Mouse (Mus musculus) kidney, adult 11 months (tissue): ENCODE results near the gene Gtf2f2.
A peak's percentile ranks its signal among the peaks of the same experiment; 100 is the strongest.

Source experiments
- DNase-seq: peaks from one replicate; pipeline ENCODE4 v3.0.0; 2022

Gtf2f2 gene

GRCm38 (mm10) chr14:76010102-76011061 lies at the start of gene Gtf2f2:
TSS of gene Gtf2f2 (minus strand) at chr14:76010865.
- DNase-seq = peak; percentile 89

DNA sequence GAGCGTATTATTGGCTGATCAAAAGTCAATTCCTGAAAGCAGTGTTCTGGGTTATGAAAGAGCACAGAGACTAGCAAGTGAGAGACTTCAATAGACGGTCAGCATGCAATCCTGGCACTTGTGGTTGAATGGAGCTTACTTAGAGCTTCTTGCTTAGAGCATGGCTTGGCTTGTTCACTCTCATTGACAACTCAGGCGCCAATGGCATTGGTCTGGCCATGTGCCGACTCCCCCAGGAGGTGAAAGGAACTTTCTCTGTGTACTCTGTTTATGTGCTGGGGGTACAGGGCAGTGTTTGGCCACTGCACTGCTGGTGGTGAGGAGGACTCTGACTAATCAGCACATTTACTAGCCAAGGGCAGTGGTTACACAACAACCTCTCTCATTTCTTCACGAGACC lies 48.8 kb upstream of the Gtf2f2 start:
- no peak for DNase-seq

DNA sequence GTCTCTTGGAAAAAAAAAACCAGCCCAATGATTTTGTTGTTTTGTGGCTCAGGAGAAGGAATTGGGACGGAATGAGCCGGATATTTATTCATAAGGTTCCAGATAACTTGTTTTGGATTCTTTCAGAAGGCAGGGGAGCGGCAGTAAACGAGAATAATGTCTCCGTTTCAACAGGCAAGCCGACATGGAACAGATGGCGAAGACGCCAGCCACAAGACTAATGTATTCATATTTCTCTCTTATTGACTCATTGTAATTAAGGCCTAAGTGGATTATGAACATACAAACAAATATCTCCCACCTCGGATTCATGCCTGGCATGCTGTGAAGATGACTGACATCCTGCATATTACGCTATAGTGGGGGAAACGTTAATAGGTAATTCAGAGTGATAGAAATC lies 43.1 kb upstream of the Gtf2f2 start:
- DNase-seq = no peak

DNA sequence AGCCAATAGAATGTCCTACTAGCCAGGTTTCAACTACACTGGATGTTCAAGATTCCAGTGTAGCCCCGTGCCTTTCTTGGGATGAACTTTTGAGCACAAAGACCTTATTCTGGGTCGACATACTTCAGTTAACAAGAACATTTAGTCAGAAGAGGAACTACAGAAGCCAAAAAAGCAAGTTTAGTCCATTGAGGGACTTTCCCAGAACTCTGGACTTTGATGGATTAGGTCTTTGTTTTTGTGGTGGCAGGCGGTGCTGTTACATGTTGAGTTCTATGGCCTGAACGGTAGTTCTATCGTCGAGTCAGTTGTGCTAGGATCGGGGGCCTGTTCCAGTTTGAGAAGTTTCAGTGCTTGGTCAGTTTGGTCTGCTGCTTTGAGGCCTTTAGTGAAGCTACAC lies 41.3 kb upstream of the Gtf2f2 start:
- DNase-seq = no peak

DNA sequence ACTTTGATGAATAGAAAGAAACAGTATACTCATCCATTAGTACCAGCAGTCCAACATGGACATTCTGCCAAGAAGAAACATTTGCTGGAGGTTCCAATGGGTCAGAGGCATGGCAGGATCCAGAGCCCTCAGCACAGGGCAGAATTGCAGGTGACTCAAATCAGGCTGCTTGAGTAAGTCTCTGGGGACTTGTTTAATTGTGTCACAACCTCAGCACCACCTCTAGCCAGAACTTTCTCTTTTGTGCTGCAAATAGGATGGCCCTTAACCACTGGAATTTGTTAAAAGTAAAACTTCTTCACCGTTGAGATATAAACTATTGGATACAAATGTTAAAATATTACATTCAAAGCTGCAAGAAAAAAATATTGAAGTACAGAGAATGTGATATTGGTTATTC lies 35.1 kb upstream of the Gtf2f2 start:
- no peak for DNase-seq

DNA sequence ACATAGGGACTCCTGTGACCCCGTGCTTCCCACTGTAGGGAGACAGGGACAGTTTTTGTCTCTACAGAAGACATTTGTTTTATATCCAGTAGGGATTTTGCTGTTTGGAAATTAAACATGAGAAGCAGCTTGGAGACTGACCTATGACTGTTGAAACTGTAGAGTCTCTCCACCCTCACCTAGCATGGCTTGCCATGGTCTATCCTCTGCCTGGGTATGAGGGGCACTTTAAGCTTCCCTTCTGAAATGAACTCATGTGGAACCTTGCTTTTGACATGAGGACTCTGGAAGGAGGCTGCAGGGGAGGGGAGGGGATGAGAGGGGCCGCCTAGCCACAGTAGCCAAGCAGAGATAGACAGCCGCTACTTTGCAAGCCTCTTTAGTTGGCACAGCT lies 33.5 kb upstream of the Gtf2f2 start:
- no peak for DNase-seq

DNA sequence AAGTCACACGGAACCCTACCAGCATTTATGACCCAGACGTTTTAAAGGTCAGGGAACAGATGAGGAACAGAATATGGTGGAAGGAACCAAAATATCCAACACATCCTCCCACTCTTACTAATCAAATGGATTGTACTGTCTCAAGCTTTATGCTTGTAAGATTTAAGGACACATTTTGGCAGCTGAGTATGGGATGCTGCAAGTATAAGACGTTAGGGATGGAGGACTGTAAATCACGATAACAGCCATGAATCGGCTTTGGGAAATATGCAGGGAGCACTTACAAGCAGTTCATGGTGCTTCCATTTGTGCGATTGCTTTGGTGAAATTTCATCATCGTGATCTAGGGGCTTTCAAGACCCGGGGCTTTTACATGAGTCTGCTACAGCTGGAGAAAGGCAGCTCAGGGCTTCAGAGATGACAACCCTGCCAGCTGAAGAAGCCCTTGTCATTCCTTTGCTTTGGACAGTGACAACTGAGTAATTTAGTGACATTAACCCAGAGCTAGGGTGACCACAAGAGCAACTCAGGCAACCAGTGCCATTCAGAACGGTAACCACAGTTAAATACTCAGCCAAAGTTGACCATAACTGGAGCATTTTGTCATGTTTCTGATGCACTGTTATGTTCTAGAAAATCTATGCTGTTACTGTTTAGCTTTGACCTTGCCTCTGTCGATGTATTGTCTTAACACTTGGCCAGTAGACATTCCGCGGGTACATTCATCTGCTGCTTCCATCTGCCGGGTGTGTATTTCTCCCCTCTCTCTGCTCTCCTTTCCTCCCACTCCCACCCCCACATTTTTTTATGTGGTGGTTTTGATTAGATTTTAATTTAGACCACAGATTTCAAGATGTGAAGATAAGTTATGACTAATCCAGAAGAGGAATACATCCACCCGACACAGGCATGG lies 32.8 kb upstream of the Gtf2f2 start:
- no peak for DNase-seq

DNA sequence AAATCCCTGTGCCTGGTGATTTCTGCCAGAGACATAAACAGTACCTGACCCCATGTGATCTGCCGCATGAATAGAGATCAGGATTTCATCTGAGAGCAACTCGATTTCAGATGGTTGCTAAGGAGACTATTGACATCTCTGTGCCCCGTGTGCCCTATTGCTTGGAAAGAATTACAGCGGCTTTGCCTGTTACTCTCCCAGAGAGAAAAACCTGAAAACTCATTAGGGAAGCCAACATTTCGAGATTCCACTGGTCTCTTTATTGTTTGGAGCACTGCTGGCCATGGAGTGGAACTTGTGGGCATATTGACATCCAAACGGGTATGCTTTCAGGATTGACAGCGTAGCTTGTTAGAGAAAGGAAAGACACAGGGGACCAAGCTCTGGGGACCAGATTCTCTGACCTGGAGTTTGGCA lies 22.6 kb upstream of the Gtf2f2 start:
- no peak for DNase-seq

DNA sequence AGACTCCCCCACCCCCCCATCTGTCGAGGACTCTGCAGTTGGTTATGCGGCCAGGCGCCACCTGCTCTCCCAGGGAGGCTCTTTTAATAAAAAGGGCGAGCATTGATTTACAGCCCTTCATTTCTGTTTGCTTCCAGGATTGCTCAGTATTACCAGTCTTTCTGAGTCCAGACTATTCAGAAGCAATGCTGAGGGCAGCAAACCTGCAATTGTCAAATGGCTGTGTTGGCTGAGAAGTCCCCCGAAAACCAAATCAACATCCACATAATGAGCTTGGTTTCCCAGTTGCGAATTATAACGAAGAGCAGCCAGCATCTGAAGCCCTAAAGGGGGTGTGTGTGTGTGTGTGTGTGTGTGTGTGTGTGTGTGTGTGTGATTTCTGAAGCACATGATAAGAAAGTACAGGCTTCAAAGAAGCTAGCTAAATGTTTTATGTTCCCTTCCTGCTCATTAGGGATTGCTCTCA lies 22.0 kb upstream of the Gtf2f2 start:
- DNase-seq = no peak

GRCm38 (mm10) chr14:76031117-76031842 lies 20.6 kb upstream of the Gtf2f2 start:
- DNase-seq = no peak

DNA sequence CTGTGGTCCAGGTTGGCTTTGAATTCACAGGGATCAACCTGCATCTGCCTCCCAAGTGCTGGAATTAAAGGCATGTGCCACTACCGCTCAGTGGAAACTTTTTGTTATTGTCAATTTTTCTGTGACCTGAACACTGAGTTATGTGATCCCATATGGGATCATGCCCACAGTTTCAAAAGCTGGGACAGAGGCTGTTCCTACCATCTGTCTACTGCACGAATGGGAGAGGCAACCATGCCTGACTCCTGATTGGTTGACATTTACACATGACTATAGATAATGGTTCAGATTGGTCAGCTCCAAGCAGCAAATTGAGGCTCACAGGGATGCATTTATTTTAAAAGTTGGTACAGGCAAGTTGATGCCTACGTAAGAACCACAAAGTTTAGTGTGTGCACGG lies 14.0 kb upstream of the Gtf2f2 start:
- no peak for DNase-seq

DNA sequence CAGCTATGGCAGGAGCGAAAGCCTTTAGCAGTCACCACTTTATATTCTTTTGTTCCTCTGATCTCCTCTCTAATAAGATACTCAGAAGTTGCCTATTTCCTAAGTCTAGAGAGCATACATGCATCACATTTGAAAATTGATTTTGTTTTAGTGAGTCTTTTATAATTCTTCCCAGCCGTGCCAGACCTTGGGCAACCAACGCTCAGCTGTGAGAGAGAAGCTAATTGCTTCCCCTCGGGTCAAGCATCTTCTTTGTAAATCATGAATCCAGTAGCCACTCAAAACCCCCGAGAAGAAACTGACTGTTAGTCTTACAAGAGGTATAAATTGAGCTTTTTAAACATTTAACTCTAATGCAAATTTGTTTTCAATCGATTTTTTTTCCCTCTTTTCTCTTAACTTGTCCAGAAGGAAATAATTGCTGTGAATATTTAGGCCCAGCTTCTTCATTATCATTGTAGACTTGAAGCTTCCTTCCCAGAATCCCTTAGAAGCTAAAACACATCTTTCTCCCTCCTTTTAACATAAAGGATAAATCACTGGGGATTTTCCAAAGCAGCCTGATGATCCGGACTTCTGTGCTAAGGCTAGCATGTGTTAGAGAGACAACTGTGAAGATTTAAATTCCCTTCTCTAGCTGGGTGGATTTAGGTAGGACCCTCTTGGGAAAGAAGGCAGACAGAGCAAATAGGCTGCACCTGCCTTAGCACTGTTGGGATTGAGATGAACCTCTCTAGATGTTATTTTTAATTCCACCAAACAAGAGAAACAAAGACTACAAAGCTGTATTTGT lies 10.5 kb upstream of the Gtf2f2 start:
- no peak for DNase-seq

- DNase-seq = no peak
These were observed 9.7 kb upstream of the Gtf2f2 start for GRCm38 (mm10) chr14:76020259-76020785.

GRCm38 (mm10) chr14:76017785-76018490 lies 7.3 kb upstream of the Gtf2f2 start:
- no peak for DNase-seq

DNA sequence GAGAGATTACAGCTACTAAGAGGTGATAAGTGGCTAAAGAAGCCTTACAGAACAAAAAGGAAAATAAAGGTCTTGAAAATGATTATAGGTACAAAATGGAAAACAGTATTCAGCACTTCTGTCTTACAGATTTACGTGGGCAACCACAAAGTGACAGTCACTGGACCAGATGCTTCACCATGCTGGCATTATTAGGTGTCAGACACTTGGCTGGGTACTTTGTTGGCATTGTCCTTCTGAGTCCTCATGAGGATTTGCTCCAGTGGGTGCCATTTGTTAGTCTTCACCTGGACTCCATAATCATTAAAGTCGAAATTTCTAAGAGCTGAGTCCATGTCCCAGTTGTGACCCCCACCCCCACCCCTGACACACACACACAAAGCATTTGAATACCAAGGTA lies 3.7 kb upstream of the Gtf2f2 start:
- DNase-seq = no peak

DNA sequence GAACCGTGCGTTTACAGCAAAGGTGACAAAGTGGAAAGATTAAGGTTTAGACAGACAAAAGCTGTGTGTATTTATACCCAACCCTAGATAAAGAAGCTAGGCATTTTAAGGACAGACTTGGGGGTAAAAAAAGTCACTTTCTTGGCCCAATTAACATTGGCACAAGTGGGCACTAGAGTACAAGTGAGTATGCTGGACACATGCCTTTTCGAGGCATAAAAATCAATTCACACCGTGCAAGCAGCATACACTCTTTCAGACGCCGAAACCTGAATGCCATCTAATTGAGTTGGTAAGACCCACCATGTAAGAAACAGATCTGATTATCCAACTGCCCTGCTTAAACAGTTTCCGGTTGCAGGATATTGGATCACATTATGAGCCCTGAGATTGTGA lies 395 bp upstream of the Gtf2f2 start:
- DNase-seq = no peak

GRCm38 (mm10) chr14:76009185-76009584 lies 1.5 kb downstream of the Gtf2f2 start:
- no peak for DNase-seq

DNA sequence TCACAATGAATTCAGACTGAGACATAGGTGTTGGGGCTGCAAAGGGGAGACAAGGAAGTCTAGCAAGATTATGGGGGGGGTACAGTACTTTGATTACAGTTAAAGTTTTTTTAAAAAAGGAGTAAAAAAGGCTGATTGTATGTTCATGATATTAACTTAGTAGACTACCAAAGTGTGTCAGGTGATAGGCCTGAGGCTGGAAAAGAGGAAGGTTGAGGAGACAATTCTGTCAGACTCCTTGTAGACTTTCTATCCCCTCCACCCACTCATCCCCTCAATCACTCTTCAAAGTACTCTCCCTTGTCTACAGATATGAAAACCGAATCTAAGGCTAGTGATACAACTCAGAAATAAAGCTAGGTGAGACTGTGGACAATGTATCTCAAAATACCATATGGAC lies 2.5 kb downstream of the Gtf2f2 start:
- DNase-seq = no peak

- DNase-seq = no peak
These were observed 5.7 kb downstream of the Gtf2f2 start for GRCm38 (mm10) chr14:76005011-76005410.

- no peak for DNase-seq
These were observed 8.9 kb downstream of the Gtf2f2 start for GRCm38 (mm10) chr14:76001781-76002180.

DNA sequence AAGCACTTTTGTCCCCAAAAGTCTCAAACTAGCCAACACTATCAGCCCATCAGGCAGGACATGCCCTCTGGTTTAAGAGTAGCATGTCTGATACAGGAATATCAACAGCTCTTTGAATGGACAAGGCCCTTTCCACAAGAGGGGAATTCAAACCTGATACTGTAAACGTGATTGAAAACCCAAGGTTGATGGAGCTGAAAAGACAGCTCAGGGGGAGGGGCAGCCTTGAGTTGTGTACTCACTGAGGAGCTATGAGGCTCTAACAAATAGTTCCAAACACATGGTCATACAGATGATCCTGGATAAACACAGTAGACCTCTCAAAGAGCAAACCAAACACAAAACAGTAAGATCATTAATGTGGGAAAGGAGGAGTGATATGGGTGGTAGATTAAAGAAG lies 12.6 kb downstream of the Gtf2f2 start:
- DNase-seq = no peak
